Mouse (Mus musculus): ENCODE measurements at regions not wholly inside any gene's neighbourhood (a gene's known extent, or its start where the extent isn't known, plus 50 kb on each side); places are given as distances from the start of the nearest gene placed in this dataset.

DNA sequence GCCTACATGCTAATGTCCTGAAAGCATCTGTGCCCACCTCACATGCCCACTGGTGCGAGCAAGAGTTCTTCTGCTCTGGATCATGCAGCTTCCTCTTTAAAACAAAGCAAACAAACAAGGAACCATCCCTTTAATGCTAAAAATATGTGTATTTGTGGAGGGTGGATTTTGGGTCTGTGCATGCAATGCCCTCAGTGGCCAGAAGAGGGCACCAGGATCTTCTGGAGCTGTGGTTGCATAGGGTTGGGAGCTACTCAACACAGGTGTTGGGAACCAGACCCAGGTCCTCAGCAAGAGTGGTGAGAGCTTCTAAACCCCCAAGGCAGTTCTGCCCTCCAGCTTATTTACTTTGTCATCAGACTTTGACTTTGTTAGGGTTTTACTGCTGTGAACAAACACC is 201.3 kb downstream of the Matn1 start:
- Histone ChIP-seq H3K4me1 (no peaks in the 10 kb centered on the region), H3K4me3 (replicated peaks) (no peak overlapping the region), H3K27me3 (replicated peaks) (peaks cover 1% of the 10 kb centered on the region), H3K36me3 (replicated peaks; ENCODE audit: low read length) (no peaks in the 10 kb centered on the region), H3K9me3 (peaks cover 17% of the 10 kb centered on the region)
- TF ChIP-seq GATA1 (IDR thresholded peaks at IDR 0.05; ENCODE audit: borderline replicate concordance, low read length) (no peak), FLI1 (IDR thresholded peaks at IDR 0.05; ENCODE audit: low read length) (no peak)

DNA sequence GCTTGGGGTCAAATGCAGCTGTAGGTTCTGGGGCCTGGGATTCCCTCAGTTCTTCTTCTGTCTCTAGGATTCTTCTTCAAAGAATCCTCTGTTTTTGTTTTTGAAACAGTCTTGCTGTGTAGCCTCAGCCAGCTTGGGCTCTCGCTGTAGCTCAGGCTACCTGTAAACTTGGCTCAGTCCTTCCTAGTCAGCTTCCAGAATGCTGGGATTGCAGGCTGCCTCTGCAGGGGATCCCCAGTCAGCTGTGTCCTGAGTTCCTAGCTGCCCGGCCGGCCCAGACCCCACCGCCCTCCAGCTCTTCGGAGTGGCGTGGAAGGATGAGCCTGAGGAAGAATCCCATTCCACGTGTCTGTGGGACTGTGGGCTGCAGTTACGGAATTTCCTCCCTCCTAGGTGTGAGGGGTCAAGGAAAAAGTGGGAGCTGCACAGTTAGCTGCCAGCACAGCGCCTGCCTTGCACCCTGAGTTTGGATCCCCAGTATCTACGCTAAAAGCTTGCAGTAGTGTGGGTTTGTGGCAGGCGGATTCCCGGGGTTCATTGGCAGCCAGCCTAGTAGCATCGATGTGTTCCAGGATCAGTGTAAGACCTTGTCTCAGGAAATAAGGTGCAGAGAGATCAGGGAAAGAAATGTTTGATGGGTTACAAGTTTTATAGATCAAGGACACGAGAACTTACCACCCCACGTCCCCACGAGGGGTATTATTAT is 204.0 kb downstream of the Matn1 start:
- H3K4me1 ChIP-seq: no peaks in the 10 kb centered on the region
- H3K9me3 ChIP-seq: peaks cover 7% of the 10 kb centered on the region
- no peak overlapping the region for H3K4me3 ChIP-seq (replicated peaks)
- H3K27me3 ChIP-seq (replicated peaks): peaks cover 4% of the 10 kb centered on the region
- no peaks in the 10 kb centered on the region for H3K36me3 ChIP-seq (replicated peaks; ENCODE audit: low read length)
- TF ChIP-seq FLI1 (IDR thresholded peaks at IDR 0.05; ENCODE audit: low read length) (no peak), GATA1 (IDR thresholded peaks at IDR 0.05; ENCODE audit: borderline replicate concordance, low read length) (no peak)

DNA sequence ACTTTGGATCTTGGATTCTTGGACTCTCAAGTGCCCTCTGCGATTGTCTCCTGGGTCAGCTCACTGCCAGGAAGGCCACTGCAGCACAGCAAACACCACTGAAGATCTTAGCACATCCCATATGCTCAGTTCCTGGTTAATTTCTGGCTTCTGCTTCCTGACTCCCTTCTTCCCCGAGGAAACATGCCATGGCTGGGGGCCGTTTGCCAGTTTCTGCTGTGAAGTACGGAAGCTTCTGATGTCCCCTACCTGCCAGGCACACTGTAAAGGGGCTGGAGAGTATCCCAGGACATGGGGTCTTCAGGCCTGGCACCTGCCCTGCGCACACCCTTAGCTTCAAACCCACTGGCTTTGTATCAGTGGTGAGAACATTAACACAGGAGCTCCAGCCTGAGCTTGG is 205.3 kb downstream of the Matn1 start:
- H3K4me3 ChIP-seq (replicated peaks): no peak overlapping the region
- H3K36me3 ChIP-seq (replicated peaks; ENCODE audit: low read length): no peaks in the 10 kb centered on the region
- H3K27me3 ChIP-seq (replicated peaks): peaks cover 4% of the 10 kb centered on the region
- peaks cover 7% of the 10 kb centered on the region for H3K9me3 ChIP-seq
- no peak for TF ChIP-seq GATA1 (IDR thresholded peaks at IDR 0.05; ENCODE audit: borderline replicate concordance, low read length)
- TF ChIP-seq FLI1 (IDR thresholded peaks at IDR 0.05; ENCODE audit: low read length): no peak
- no peaks in the 10 kb centered on the region for H3K4me1 ChIP-seq

DNA sequence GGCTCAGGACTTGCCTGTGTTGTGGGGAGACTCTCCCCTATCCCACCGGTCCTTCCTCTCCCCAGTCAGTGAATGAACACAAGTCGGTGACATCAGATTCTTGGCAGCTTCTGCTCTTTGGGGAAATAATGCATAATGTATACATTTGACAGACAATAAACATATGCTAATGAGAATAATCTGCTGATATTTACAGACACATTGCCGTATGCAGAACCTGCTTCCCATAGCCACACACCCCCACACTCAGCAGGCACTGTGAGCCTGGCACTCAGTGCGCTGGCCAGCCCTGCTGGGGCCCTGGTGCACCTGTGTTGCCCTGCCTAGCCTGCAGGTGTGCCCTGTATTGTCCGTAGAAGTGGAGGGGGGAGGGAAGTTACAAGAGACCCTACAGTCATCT is 215.5 kb downstream of the Matn1 start:
- no peaks in the 10 kb centered on the region for H3K36me3 ChIP-seq (replicated peaks; ENCODE audit: low read length)
- H3K9me3 ChIP-seq: no peaks in the 10 kb centered on the region; the same call in 1 of the 2 replicates
- peaks cover 6% of the 10 kb centered on the region for H3K27me3 ChIP-seq (replicated peaks)
- TF ChIP-seq FLI1 (IDR thresholded peaks at IDR 0.05; ENCODE audit: low read length) (no peak), GATA1 (IDR thresholded peaks at IDR 0.05; ENCODE audit: borderline replicate concordance, low read length) (no peak)
- no peaks in the 10 kb centered on the region for H3K4me1 ChIP-seq
- no peak overlapping the region for H3K4me3 ChIP-seq (replicated peaks)

DNA sequence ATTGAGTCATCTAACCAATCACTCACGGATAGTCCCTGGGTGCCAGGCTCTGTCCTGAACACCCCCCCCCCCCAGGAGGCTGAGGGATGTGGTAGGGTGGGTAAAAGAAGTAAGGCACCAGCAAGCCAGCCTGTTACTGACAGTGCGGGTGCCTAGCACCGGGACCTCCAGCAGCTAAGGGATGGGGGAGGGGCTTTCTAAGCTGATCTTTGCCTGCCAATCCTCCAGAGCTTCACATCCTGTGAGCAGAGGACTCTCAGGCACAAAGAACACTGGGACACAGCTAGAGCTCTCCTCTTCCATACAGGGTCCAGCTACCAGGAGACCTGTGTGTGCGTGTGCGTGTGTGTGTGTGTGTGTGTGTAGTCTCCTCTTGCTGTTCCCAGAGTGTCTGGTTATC is 215.9 kb downstream of the Matn1 start:
- peaks cover 4% of the 10 kb centered on the region; the same call in 1 of the 2 replicates for H3K9me3 ChIP-seq
- H3K27me3 ChIP-seq (replicated peaks): peaks cover 6% of the 10 kb centered on the region
- H3K4me3 ChIP-seq (replicated peaks): no peak overlapping the region
- H3K4me1 ChIP-seq: no peaks in the 10 kb centered on the region
- TF ChIP-seq FLI1 (IDR thresholded peaks at IDR 0.05; ENCODE audit: low read length): no peak
- no peak for TF ChIP-seq GATA1 (IDR thresholded peaks at IDR 0.05; ENCODE audit: borderline replicate concordance, low read length)
- no peaks in the 10 kb centered on the region for H3K36me3 ChIP-seq (replicated peaks; ENCODE audit: low read length)

DNA sequence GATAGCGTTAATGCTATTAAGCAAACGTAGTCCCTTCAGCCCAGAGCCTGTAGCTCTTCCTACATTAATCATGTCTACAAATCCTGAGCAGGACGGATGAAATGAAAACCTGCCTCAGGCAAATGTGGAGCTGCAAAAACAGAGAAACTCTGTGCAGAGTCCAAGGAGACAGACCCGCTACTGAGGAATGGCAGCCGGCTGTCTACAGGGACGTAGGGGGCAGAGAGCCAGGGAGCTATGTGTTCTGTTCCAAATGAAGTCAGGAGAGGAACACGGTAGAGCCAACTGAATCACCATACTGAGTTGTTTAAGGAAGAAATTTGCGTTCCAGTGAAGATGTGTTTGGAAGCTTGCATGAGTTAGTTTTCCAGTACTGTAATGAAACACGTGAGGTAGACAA is 217.3 kb downstream of the Matn1 start:
- H3K4me3 ChIP-seq (replicated peaks): no peak overlapping the region
- no peaks in the 10 kb centered on the region for H3K4me1 ChIP-seq
- peaks cover 6% of the 10 kb centered on the region; the same call in 1 of the 2 replicates for H3K9me3 ChIP-seq
- TF ChIP-seq GATA1 (IDR thresholded peaks at IDR 0.05; ENCODE audit: borderline replicate concordance, low read length) (no peak), FLI1 (IDR thresholded peaks at IDR 0.05; ENCODE audit: low read length) (no peak)
- no peaks in the 10 kb centered on the region for H3K36me3 ChIP-seq (replicated peaks; ENCODE audit: low read length)
- peaks cover 6% of the 10 kb centered on the region for H3K27me3 ChIP-seq (replicated peaks)

DNA sequence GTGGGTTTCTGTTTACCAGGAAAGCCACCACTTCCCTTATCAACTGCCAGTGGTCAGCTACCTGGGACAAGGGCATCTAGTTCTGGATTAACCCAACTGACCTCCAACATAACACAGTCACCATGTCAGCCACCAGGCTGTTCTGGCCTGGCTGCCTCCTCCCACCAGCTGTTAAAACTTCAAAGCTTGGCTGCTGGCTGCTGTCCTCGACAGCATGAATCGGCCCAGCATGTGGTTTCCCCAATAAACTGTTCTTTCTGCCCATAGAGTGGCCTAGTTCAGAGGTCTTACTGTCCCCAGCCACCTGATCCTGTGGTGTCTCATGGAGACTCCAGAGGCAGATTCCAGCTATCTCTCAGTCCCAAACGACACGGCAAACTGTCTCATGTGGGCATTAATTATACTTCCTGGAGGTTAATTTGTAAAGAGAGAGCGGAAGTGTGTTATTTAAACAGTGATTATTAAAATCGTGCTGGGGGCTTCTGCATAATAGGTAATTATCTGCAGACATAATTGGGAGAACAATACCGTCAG is 219.7 kb downstream of the Matn1 start:
- no peak for TF ChIP-seq FLI1 (IDR thresholded peaks at IDR 0.05; ENCODE audit: low read length)
- no peaks in the 10 kb centered on the region for H3K4me1 ChIP-seq
- no peaks in the 10 kb centered on the region for H3K36me3 ChIP-seq (replicated peaks; ENCODE audit: low read length)
- peaks cover 6% of the 10 kb centered on the region for H3K27me3 ChIP-seq (replicated peaks)
- peaks cover 6% of the 10 kb centered on the region; the same call in 1 of the 2 replicates for H3K9me3 ChIP-seq
- H3K4me3 ChIP-seq (replicated peaks): no peak overlapping the region

DNA sequence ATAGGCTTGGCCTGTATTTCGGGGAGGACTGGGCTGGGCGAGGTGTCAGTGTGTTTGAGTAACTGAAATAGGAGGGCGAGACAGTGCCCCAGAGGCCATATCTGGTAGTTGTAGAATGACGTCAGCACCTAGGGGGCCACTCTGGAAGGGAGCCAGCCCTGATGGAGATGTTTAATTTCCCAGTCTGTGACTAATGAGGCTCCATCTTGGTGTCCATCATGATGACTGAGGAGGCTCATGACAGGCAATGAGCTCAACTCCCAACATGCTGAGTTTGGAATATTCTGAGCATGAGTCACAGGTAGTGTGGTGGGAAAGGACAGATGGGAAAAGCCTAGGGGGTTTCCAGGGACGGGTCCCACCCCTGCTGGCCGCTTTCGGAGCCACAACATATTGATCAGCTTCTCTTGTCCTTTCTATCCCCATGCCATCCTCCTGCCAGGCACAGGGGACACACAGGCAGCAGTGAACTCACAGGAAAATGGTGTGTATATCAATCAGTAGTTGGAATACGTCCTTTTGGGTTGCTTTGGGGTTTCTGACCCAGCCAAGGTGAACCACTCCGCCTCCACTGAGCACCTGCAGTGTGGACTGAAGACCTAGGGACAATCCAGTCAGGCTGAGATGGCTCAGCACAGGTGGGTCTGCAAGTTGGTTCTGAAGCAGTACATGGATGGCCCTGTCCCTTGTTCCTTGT is 222.5 kb downstream of the Matn1 start:
- H3K4me1 ChIP-seq: no peaks in the 10 kb centered on the region
- no peak overlapping the region for H3K4me3 ChIP-seq (replicated peaks)
- TF ChIP-seq GATA1 (IDR thresholded peaks at IDR 0.05; ENCODE audit: borderline replicate concordance, low read length) (no peak), FLI1 (IDR thresholded peaks at IDR 0.05; ENCODE audit: low read length) (no peak)
- H3K36me3 ChIP-seq (replicated peaks; ENCODE audit: low read length): no peaks in the 10 kb centered on the region
- peaks cover 6% of the 10 kb centered on the region; the same call in 1 of the 2 replicates for H3K9me3 ChIP-seq
- H3K27me3 ChIP-seq (replicated peaks): peaks cover 2% of the 10 kb centered on the region

DNA sequence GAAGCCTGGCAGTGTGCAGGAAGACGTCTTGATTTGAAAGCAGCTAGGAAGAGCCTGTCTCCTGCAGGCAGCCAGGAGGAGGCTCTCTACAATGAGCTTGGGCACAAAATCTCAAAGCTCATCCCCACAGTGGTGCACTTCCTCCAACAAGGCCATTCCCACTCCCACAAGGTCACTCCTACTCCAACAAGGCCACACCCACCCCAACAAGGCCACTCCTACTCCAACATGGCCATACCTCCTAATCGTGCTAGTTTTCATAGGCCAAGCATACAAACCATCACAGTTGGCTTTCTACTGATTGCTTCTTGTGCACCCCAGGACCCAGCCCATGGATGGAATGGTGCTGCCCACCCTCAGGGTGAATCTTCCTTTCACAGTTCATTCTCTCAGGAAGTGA is 223.7 kb downstream of the Matn1 start:
- no peak overlapping the region for H3K4me3 ChIP-seq (replicated peaks)
- TF ChIP-seq GATA1 (IDR thresholded peaks at IDR 0.05; ENCODE audit: borderline replicate concordance, low read length) (no peak), FLI1 (IDR thresholded peaks at IDR 0.05; ENCODE audit: low read length) (no peak)
- H3K4me1 ChIP-seq: no peaks in the 10 kb centered on the region
- H3K27me3 ChIP-seq (replicated peaks): peaks cover 2% of the 10 kb centered on the region
- H3K36me3 ChIP-seq (replicated peaks; ENCODE audit: low read length): no peaks in the 10 kb centered on the region
- peaks cover 10% of the 10 kb centered on the region; the same call in 1 of the 2 replicates for H3K9me3 ChIP-seq

Data from megakaryocyte, embryonic 14.5 days (primary cell).